Mouse (Mus musculus): Measurements from ENCODE around the gene Slc25a12.

DNA sequence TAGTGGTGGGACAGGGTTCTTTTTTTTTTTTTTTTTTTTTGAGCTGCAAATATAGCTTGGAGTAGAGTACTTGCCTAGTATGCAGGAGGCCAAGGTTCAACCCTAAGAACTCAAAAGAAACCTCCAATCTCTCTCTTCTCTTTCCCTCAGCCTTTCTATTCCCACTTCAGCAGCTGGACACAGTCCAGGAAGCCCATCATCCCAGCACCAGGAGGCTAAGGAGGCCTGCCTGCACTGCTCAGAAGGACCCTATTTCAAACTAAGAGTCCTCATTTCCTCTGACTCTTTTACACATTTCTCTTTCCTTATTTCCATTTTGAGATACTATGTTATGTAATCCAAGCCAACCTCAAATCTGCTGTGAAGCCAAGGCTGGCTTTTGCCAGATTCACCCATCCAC is 64.3 kb downstream of the Slc25a12 start:
- TF ChIP-seq CTCF (IDR thresholded peaks at IDR 0.05; ENCODE audit: borderline replicate concordance, control insufficient read depth, extremely low read depth, insufficient read depth, low read length, poor library complexity): no peak
- TF ChIP-seq POLR2A (IDR thresholded peaks at IDR 0.05; ENCODE audit: control insufficient read depth, extremely low read depth, insufficient read depth, low read length, poor library complexity): no peak

Data from thymus, adult 2 months (tissue).